Mouse (Mus musculus): ENCODE measurements around the gene Rps12-ps3.

Rps12-ps3 gene

DNA sequence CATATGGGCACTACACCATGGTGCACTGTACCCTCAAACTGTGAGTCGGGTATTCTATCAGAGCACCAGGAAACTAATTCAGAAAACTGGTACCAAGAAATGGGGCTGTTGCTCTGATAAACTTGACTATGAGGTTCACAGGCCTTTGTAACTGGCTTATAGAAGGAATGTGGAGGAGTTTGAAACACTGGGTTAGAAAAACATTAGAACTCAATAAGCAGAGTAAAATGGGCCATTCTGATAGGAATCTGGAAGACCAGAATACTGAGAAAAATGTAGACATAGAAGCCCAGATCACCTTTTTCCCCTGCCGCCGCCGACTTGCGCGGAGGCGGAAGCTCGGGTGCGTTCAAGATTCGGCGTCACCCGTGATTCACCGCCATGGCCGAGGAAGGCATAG is at the start of gene Rps12-ps3:
Rps12-ps3 (plus strand) TSS at position 301 of the 400 bp plus-strand sequence.
- no peak for DNase-seq (ENCODE audit: low spot score in 2 of 2)

DNA sequence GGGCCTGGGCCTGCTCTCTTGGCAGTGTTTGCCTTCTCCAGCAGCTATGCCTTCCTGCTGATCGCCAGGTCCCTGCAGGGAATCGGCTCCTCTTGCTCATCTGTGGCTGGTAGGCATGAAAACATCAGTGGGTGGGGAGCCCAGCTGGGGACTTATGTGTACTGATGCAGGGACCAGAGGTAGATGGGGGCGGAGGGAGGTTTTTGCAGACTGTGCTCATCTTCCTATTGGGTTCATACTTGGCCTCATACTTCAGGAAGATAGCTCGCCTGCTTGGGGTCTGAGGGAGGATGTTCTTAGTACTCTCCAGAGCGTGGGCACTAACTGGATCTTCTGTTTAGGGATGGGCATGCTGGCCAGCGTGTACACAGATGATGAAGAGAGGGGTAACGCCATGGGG is 48.9 kb upstream of the Rps12-ps3 start:
- no peak for DNase-seq (ENCODE audit: low spot score in 2 of 2)

DNA sequence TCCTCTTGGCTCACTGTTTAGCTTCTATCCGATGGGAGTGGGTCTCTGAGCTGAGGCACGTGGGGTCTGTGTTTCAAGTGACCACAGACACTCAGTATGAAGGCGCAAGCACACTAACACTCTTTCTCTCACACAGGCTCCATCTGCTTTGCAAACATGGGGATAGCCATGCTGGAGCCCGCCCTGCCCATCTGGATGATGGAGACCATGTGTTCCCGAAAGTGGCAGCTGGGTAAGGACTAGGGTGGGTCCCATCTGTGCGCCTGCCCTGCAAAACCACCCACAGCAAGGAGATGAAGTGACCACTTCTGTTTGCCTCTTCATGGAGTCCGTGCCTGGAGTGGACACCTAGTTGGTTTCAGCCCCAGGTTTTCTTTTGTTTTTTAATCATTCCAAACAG is 45.7 kb upstream of the Rps12-ps3 start:
- DNase-seq (ENCODE audit: low spot score in 2 of 2), result no peak

DNA sequence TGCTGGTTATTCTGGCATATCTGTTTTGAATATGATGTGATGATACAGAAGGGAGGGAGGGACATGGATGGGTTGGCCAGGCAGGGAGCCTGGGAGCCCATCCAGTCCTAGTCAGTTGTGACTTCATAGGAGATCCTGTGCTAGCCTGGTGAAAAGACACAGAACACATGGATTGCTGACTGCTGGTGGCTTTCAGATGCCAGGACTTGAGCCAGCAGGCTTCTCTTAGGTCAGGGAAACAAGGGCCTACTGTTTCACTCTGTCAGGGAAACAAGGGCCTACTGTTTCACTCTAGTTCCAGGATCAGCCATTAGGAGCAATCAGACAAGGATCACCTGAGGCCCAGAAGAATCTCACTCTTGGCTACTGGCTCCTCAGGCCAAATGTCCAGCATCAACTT is 41.2 kb upstream of the Rps12-ps3 start:
- no peak for DNase-seq (ENCODE audit: low spot score in 2 of 2)

DNA sequence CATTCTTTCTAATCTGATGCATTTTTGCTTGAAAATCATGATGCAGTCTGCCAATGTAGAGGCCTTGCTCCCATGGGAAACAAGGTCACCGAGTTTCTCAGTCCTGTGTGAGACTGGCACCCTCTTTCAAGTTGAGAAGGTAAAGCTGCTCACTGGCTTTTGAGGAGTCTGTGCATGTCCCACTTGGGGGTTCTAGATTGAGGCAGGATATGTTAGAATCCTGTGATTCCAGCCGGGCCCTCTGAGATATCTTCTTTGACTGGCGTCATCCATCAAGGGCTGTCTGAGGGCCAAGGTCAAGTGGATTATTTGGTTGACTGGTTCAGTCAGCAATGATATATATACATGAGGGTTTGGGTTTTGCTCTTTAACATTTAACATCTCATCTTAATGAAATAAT is 40.1 kb upstream of the Rps12-ps3 start:
- no peak for DNase-seq (ENCODE audit: low spot score in 2 of 2)

DNA sequence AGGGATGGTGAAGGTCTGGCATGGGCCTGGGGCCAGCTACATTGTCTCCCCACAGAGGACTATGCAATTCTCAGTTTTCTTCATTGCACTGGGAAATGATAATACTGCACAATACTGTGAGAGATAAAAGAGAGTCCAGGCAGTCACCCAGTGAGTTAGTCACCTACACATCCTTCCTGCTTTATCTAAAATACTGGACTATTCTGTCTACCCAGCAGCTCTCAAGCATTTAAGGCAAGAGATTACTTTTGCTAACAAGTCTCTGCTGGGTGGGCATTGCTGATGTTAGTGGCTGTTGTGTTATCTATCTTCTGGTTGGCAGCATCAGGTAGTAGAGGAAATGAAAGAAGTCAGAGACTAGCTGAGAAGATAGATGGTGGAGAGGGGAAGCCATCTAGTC is 33.0 kb upstream of the Rps12-ps3 start:
- DNase-seq (ENCODE audit: low spot score in 2 of 2), result no peak

DNA sequence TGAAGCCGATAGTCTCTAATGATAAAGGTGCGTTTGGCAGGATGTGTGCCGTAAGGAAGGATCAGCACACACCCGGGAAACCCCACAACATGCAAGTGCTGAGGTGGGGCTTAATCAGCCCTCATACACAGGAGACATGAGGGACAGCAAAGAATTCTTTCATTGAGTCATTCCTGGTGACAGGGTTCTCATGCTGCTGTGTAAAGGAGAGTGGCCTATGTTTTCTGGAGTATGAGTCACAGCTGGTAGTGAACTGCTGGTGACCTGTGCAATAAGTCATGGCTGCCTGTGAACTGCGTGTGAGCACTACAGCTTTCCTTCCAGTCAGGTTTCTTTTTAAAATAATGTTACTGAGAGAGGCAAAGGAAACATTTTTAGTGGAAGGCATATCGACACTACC is 32.3 kb upstream of the Rps12-ps3 start:
- no peak for DNase-seq (ENCODE audit: low spot score in 2 of 2)

DNA sequence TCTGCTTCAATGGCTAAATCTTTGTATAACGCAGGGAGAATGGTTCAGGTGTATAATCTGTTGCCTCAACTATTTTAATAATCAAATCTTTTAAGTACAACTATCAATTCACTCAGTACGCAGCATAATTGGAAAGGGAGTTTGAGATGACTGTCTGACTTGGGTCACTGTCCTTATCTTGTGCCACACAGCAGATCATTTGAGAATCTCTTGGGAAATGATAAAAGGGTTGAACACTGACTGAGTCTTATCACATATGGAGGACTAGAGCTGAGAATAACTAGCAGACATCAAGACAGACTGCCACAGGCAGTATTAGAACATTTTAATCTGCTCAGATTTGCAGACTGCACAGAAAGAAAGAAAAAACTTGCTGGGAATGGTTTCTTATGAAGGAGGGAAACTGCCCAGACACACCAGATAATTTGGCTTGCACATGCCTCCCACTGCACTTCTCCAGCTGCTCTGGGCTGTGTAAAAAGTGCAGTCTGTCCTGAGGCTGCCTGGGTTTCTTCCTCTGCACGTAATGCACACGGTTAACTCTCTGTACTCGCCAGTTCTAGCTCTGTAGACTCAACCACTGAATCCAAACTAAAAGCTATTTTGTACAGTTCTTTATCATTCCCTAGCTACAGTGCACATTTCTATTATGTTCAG is 29.8 kb upstream of the Rps12-ps3 start:
- DNase-seq (ENCODE audit: low spot score in 2 of 2), result no peak

DNA sequence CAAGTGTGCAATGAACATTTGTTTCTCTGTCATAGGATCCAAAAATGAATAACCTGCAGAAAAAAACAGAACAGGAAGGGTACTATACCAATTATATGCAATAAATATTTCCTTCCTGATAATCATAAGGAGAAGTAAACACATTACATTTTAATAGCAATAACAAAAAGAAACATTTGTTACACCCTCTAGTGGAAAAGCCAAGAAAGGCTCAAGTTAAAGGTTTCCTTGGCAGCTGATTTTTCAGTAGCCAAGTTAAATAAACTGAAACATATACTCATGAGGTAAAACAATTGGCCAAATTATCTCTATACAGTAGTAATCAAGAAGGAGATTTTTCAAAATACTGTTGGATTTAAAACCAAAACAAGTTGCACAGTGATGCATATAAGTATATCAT is 6.8 kb upstream of the Rps12-ps3 start:
- no peak for DNase-seq (ENCODE audit: low spot score in 2 of 2)

DNA sequence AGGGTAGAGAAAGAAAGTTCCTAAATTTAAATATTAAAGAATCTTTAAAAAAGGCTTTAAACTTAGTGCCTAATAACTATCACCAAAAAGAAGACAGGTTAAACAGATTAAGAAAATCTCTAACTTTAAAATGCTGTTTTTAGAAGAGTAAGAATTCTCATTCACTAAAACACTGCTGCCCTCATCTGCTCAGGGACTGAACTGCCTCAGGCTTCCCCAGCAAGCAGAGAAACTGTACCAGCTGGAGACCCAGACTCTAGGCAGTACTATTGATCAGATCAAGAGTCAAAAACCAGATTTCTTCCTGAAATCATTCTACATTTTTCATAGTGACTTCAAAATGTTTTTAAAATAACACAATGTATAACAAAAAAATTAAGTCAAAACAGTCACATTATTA is 5.5 kb upstream of the Rps12-ps3 start:
- DNase-seq (ENCODE audit: low spot score in 2 of 2), result no peak

DNA sequence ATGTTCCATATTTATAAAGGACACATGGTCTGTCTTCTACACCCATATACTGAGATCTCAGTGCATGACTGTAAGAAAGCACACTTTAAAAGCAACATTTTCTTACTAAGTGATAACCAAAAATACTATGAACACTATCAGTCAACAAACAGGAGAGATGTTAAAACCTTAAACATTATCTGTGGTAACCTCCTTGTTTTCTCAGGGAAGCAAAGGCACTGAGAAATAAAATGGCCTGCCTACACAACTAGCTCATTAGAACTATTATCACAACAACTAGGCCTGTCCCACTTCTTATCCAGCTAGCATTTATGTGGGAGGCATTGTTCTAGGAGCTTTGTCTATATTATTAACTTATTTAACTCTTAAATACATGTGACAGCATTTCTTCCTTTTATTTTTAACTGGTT is 8.7 kb downstream of the Rps12-ps3 start:
- DNase-seq (ENCODE audit: low spot score in 2 of 2), result no peak

DNA sequence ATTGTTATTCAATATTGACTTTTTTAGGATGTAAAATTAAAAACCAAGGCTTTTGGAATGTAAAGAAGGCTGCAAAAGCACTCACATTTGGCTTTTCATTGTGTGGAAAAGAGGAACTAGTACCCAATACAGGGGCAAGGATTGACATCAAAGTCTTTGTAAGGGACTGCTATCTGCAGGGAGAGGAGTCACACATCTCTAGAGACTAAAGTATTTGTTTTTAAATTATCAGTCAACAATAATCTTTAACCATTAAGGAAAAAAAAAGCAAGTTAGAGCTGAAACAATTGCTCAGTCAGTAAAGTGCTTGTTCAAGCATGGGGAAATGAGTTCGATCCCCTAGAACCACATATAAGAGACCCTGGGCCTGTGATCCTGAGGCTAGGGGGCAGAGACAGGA is 14.6 kb downstream of the Rps12-ps3 start:
- no peak for DNase-seq (ENCODE audit: low spot score in 2 of 2)

DNA sequence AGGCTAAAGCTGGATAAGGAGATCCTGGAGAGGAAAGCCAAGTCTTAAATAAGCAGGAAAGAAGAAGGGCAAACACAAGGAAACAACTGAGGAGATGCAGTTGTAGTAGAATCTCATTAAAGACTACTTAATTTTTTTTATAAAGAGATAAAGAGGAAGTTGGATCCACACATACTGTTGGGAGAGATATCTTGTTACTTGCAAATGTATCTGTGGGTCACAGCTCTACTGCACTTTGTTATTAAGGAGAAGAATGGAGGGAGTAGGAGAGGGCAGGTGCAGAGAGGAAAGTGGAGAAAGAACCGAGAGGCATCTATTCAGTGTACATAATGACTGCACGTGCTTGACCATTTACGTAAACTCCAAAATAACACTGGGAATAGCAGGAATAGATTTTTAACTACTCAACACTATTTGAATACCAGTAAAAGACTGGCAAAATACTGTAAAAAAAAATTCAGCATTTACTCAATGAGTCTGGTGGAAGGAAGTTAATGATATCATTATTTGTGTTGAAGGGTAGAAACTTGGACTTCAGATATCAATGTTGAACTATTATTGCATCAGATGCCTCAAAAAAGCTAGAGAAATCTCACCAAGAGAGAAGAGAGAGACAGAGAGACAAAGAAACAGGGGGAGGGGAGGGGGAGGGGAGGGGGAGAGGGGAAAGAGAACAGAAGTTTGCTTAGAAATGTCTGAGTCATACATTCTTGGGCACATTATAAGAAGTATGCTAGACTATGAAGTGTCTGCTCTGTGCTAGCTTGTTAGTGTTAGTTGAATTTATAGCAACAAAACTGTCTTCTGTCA is 16.0 kb downstream of the Rps12-ps3 start:
- no peak for DNase-seq (ENCODE audit: low spot score in 2 of 2)

DNA sequence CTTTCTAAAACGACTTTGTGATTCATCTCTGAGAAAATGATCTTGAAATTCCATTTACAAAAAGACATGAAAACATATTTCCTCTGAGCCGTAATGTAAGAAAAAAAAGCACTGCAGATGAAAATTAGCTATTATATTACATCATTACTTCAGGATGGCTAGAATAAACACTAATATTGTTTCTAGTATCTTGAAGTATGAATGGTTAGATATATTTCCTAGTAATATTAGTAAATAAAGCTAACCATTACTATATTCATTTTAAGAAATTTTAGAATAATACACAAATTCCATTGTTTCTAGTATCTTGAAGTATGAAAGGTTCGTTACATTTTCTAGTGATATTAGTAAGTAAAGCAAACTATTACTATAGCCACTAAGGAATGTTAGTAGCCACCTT is 17.8 kb downstream of the Rps12-ps3 start:
- DNase-seq (ENCODE audit: low spot score in 2 of 2), result no peak

DNA sequence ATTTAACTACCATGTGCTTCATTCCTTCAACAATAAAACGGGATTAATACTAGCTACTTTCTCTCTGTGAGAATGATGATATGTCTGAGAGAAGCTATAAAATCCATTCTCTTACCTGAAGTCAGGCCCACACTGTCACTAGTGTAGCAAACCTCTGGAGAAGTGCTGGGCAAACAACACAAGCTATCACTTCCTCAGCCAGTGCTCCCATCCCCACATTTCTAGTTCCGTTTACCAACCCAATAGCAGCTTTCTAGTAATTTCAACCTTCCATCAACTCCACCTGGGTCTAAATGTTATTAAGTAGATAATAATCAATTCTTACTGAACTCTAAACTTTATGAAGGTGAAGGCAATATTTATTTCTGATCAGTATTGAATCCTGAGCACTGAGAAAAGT is 20.9 kb downstream of the Rps12-ps3 start:
- no peak for DNase-seq (ENCODE audit: low spot score in 2 of 2)

DNA sequence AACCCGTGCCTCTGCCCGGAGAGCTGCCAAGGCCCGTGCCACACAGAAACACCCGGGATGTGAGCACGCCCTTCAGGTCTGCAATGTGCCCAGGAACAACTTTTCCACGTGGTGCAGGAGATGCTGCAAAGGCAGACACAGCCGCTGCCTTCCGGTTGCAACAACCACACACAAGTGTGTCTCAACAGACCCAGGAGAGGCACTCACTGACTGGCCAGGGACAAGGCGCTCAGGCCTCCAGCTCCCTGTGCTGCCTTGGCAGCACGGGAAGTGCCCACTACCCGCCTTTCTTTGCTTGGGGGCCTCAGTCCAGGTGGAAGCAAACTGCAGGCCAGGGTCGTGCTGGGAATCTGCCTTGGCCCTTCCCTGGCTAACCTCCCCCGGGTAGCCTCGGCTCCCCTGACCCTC is 22.2 kb downstream of the Rps12-ps3 start:
- DNase-seq (ENCODE audit: low spot score in 2 of 2), result peak; percentile 28 to 31

DNA sequence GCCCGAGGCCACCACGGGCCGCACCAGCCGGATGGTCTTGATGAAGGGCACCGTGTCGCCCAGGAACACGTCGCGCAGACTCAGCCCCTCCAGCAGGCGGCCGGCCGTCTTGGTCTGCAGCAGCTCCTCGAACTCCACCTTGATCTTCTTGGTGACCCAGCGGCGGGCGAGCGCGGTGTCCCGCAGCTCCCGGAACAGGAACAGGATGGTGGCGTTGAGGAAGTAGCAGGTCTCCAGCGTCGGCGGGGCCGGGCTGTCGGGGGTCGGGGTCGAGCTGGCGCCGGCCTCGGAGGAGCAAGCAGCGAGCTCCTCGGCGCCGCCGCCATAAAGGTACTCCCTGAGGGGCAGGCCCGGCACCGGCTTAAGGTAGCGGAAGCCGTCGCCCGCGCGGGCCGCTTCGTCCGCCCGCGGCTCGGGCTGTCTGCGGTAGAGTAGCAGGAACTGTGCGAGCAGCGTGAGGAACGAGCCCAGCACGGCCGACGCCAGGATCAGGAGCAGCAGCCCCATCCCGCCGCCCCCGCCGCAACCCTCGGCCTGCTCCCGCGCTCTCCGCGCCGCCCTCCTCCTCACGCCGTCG is 23.1 kb downstream of the Rps12-ps3 start:
- peak; percentile 49 to 63 for DNase-seq (ENCODE audit: low spot score in 2 of 2)

DNA sequence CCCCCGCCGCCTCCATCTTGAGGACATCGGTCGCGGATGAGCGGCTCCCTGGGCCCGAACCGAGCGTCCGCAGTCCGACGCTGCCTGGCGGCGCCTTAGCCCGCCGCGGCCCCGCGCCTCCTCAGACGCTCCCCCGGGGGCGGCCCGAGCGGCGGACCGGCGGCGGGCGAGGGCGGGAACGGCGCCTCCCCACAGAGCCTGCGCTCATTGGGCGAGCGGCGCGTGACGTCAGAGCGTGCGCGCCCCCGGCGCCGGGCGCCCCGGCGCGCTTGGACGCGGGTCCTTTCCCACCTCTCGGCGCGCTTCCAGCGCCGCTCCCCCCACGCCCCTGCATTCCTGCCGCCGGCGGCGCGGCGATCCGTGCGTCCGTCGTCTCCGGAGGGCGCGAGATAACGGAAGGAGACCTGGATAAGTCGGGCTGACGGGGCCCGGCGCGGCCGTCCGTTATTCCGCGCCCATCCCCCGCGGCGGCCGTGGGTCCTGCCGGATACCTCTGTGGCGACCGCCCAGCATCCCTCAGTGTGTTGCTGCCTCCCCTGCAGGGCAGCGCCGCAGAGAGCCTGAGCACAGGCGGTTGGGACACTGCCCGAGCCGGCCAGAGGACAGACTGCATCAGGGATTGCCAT is 23.7 kb downstream of the Rps12-ps3 start, which contains the start of gene Pdzd8:
Pdzd8 (minus strand) TSS at position 123 of the 626 bp plus-strand sequence.
- DNase-seq (ENCODE audit: low spot score in 2 of 2), result peak; percentile 82 to 87

DNA sequence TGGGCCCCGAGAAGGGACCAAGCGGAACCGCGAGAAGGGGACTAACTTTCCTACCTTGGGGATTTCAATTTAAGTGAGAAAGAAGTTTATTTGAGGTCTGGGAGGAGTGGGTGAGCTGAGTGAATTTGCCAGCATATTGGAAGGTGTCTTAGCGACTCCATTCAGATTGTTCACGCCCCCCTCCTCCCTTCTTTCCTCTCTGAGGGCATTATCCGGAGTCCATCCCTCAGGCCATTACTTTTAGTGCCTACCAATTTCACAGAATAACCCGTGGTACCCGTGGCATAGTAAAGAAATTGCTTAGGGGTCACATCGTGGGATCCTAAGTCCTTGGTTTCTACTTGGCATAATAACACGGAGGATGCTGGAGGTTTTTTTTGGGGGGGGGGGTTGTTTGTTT is 24.2 kb downstream of the Rps12-ps3 start:
- no peak for DNase-seq (ENCODE audit: low spot score in 2 of 2)

DNA sequence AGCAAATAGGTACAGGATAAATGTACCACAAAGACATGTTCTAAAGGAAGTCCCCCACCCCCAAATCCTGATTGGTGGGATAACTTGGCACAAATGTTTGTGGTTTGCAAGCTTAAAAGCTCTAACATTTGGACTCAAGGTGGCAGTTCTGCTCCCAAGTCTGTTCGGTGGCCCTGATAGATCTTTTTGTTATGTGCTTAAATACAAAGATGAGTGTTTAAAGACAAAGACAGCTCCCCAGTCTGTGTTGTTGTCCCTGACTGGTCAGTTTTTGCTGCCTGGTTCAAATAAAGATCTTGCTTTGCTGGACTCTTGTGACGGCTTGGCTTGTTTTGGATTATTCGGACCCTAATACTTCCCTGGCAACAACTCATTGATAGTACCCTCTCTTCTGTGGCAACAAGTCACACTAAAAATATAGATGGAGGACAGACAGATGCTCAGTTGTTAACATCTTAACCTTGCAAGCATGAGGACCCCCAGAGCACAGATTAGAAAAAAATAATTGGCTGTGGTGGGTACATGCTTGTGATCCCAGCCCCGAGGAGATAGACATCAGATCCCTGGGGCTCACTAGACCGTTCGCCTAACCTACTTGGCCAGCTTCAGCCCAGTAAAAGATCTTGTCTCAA is 27.4 kb downstream of the Rps12-ps3 start:
- DNase-seq (ENCODE audit: low spot score in 2 of 2), result no peak

DNA sequence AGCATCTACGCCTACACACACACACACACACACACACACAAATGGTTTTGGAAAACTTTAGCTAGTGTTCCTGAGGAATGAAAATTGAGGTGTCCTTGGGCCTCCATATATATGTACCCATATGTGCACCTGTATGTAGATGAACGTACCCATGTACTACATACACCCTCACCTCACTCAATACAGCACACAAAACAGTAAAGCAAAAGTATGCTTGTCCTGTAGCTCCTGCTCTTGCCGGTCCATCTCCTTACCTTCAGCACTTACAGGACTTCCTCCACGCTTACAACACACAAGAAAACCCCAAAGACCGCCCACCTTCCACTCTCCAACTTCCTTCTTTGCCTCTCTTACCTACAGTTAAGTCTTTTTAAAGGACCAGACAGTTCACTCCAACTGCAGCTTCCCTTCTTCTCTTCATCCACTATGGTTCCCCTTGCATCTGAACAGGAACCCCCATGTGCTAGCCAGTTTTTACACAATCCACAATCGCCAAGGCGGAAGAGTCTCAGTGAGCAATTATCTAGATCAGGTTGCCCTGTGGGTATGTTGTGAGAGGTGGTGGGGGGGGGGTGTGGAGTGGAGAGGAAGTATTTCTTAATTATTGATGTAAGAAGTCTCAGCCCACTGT is 28.3 kb downstream of the Rps12-ps3 start:
- DNase-seq (ENCODE audit: low spot score in 2 of 2), result no peak
